Comparison of ENCODE assay signal across 9 mouse cellular contexts in the genomic region with DNA sequence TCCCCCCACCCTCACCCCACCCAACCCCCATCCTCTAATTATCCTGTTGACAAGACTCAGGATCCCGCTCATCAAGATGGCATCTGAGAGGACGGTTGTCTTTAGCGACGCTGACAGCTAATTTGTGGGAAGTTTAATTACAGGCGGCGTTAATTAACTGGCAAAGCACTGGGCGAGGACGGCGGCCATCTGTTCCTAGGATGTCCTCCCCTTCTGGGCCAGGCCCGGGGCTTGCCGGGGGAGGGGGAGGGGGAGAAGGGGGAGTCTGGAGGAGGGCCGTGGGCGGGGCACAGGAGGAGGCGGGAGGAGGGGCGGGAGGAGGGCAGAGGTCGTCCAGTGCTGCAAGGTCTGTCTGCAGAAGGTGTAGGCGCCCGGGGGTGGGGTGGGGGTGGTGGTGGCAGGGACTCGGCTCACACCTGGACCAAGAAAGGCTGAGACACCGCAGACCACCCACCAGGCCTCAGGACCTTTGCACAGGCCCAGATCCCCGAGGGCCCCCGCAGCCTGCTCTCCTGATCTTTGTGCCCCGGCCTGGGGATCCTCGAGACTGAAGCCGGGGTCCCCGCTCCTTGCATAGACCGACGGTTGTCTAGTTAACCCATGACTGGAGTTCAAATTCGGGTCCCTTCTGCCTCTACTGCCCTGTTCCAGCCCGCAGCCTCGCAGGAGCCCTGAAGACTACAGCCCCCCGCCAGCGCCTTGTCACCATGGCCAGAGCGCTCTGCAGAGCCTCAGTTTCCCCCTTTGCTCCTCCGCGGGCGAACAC. TPM values are rescaled to one million over a fixed set of nuclear protein-coding genes. Genes with fewer than 3 reads are reported as not detected.
DNase-seq lines count a peak whose midpoint lies in the region; ATAC-seq and TF ChIP-seq lines count a peak whose summit lies in the region.
"Had no signal": no experiment of that assay in that cellular context is flagged by ENCODE, and none has a peak within 500 bp of the region (broad histone marks: within the 10 kb centered on the region; RNA-seq: fewer than 3 reads in every experiment).

No protein-coding gene starts in this region.

- H3K27ac ChIP-seq in lung, postnatal 0 days (ENCODE audit: low read length), result no peak overlapping the region
- H3K27ac ChIP-seq in intestine, embryonic 14.5 days (ENCODE audit: low read depth), result no peak overlapping the region
- H3K27ac ChIP-seq in midbrain, embryonic 13.5 days, result peak overlapping the region; percentile 68
- H3K27ac ChIP-seq: left cerebral cortex, adult 2 months had no signal

- H3K27me3 ChIP-seq in lung, postnatal 0 days (replicated peaks; ENCODE audit: insufficient read depth, low read length), result peaks cover 35% of the 10 kb centered on the region
- H3K27me3 ChIP-seq in intestine, embryonic 14.5 days (replicated peaks; ENCODE audit: control insufficient read depth, insufficient read depth, low read length), result peaks cover 61% of the 10 kb centered on the region
- H3K27me3 ChIP-seq in midbrain, embryonic 13.5 days, result peaks cover 46% of the 10 kb centered on the region

- TF ChIP-seq CTCF in lung, postnatal 0 days (IDR thresholded peaks at IDR 0.05), result no peak

- H3K36me3 ChIP-seq in lung, postnatal 0 days (ENCODE audit: insufficient read depth, low read length), result no peaks in the 10 kb centered on the region
- no peaks in the 10 kb centered on the region for H3K36me3 ChIP-seq in intestine, embryonic 14.5 days (ENCODE audit: control insufficient read depth, insufficient read depth, low read length)
- no peaks in the 10 kb centered on the region for H3K36me3 ChIP-seq in midbrain, embryonic 13.5 days

- WGBS in lung, postnatal 0 days, result 12% methylated on average over 24 of the region's 37 CpGs
- 7% methylated on average over 37 of the region's 37 CpGs for WGBS in intestine, embryonic 14.5 days
- 4% methylated on average over 30 of the region's 37 CpGs for WGBS in midbrain, embryonic 13.5 days

- no peaks in the 10 kb centered on the region for H3K9me3 ChIP-seq in lung, postnatal 0 days (ENCODE audit: low read length)
- H3K9me3 ChIP-seq in intestine, embryonic 14.5 days (ENCODE audit: control insufficient read depth, low read length), result no peaks in the 10 kb centered on the region
- H3K9me3 ChIP-seq in midbrain, embryonic 13.5 days, result no peaks in the 10 kb centered on the region; the same call in 1 of the 2 replicates

- DNase-seq in lung, postnatal 0 days (ENCODE audit: low spot score), result peak; percentile 31
- no peak for DNase-seq in lung, postnatal 14 days
- DNase-seq in cerebellum, postnatal 36 days, result peak; percentile 71 to 78
- peak; percentile 63 for DNase-seq in intestine, embryonic 14.5 days (ENCODE audit: low spot score)
- DNase-seq in adrenal gland, adult 18-20 months (ENCODE audit: low spot score in 2 of 2), result no peak
- no peak for DNase-seq in testis, postnatal 14 days (ENCODE audit: low spot score)

- no peak overlapping the region for H3K4me2 ChIP-seq in lung, postnatal 0 days (replicated peaks; ENCODE audit: low read depth, low read length)
- no peak overlapping the region for H3K4me2 ChIP-seq in intestine, embryonic 14.5 days (ENCODE audit: low read length)
- peak overlapping the region; percentile 5; the same call in 1 of the 2 replicates for H3K4me2 ChIP-seq in midbrain, embryonic 13.5 days (replicated peaks)

- ATAC-seq in lung, postnatal 0 days, result peak; percentile 7; the same call in 1 of the 2 replicates
- ATAC-seq in intestine, embryonic 14.5 days (replicated peaks; ENCODE audit: low FRiP score, low TSS enrichment, low read depth), result no peak
- ATAC-seq in midbrain, embryonic 13.5 days, result peak; percentile 12; the same call in 1 of the 2 replicates
- ATAC-seq in megakaryocyte, adult 5-6 weeks (ENCODE audit: poor library complexity, severe bottlenecking), result no peak

- H3K9ac ChIP-seq in lung, postnatal 0 days (replicated peaks; ENCODE audit: low read depth), result no peak overlapping the region
- no peak overlapping the region for H3K9ac ChIP-seq in intestine, embryonic 14.5 days (ENCODE audit: low read length)
- no peak overlapping the region for H3K9ac ChIP-seq in midbrain, embryonic 13.5 days (replicated peaks)

- TF ChIP-seq EP300 in lung, postnatal 0 days (IDR thresholded peaks at IDR 0.05), result no peak

- no peak overlapping the region for H3K4me3 ChIP-seq in lung, postnatal 0 days (ENCODE audit: low read depth, low read length)
- H3K4me3 ChIP-seq in intestine, embryonic 14.5 days (ENCODE audit: low read depth, low read length), result no peak overlapping the region
- no peak overlapping the region; the same call in 1 of the 2 replicates for H3K4me3 ChIP-seq in midbrain, embryonic 13.5 days (replicated peaks)
- H3K4me3 ChIP-seq: left cerebral cortex, adult 2 months had no signal

- peaks cover 2% of the 10 kb centered on the region; the same call in 1 of the 2 replicates for H3K4me1 ChIP-seq in lung, postnatal 0 days (ENCODE audit: insufficient read depth, low read depth, low read length)
- 0 out of 2 replicates have a peak, but pooled peaks cover 4% of the 10 kb centered on the region for H3K4me1 ChIP-seq in intestine, embryonic 14.5 days (replicated peaks; ENCODE audit: control insufficient read depth, insufficient read depth, low read length)
- peaks cover 47% of the 10 kb centered on the region for H3K4me1 ChIP-seq in midbrain, embryonic 13.5 days (replicated peaks)

RNA-seq across cellular contexts. Expression of a gene that starts 2.3 kb away (rescaled TPM):
- not detected in 2 replicates for polyA plus RNA-seq in lung, postnatal 0 days (2015; fragmentation: Nextera tagmentation; extraction: Ambion mirVana)
- not detected in 2 replicates for polyA plus RNA-seq in intestine, embryonic 14.5 days (2014; fragmentation: Nextera tagmentation; extraction: Ambion mirVana)
- 0.17 TPM in 1 of 2 replicates, not detected in the other for polyA plus RNA-seq in midbrain, embryonic 13.5 days (2015; fragmentation: Nextera tagmentation; extraction: Ambion mirVana)
- total RNA-seq in megakaryocyte, adult 5-6 weeks (2015), result not detected in 2 replicates
- not detected in 2 replicates for total RNA-seq in megakaryocyte, adult 5-6 weeks (2017)
- not detected for total RNA-seq in adrenal gland, adult 18-20 months (2021)
- total RNA-seq: left cerebral cortex, adult 2 months had no signal

RNA-seq across cellular contexts. Expression of a gene that starts 33.6 kb away (rescaled TPM):
- 25.6 and 29.6 TPM in 2 replicates for polyA plus RNA-seq in lung, postnatal 0 days (2015; fragmentation: Nextera tagmentation; extraction: Ambion mirVana)
- polyA plus RNA-seq in intestine, embryonic 14.5 days (2014; fragmentation: Nextera tagmentation; extraction: Ambion mirVana), result 94.4 and 99.6 TPM in 2 replicates
- 278 and 317 TPM in 2 replicates for polyA plus RNA-seq in midbrain, embryonic 13.5 days (2015; fragmentation: Nextera tagmentation; extraction: Ambion mirVana)
- 18.1 and 18.6 TPM in 2 replicates for total RNA-seq in megakaryocyte, adult 5-6 weeks (2015)
- 17.3 and 52.6 TPM in 2 replicates for total RNA-seq in megakaryocyte, adult 5-6 weeks (2017)
- total RNA-seq in adrenal gland, adult 18-20 months (2021), result 100 to 1,000 TPM; 130 to 188 TPM

RNA-seq across cellular contexts. Expression of a gene that starts 44.3 kb away (rescaled TPM):
- 3.5 and 3.8 TPM in 2 replicates for polyA plus RNA-seq in lung, postnatal 0 days (2015; fragmentation: Nextera tagmentation; extraction: Ambion mirVana)
- polyA plus RNA-seq in intestine, embryonic 14.5 days (2014; fragmentation: Nextera tagmentation; extraction: Ambion mirVana), result 2.2 and 2.8 TPM in 2 replicates
- polyA plus RNA-seq in midbrain, embryonic 13.5 days (2015; fragmentation: Nextera tagmentation; extraction: Ambion mirVana), result 0.90 and 1.3 TPM in 2 replicates
- 0.71 and 1.2 TPM in 2 replicates for total RNA-seq in megakaryocyte, adult 5-6 weeks (2015)
- 0.44 and 0.49 TPM in 2 replicates for total RNA-seq in megakaryocyte, adult 5-6 weeks (2017)
- total RNA-seq in adrenal gland, adult 18-20 months (2021), result 1 to 10 TPM in 1 of 2 experiments, under 1 TPM in 1; 0.86 to 1.0 TPM

Comparison
In these comparisons a context has a peak if more than half of its experiments do, and no peak if none do; other contexts are left out.
1. DNase-seq: peak in lung, postnatal 0 days (single experiment), cerebellum, postnatal 36 days (2 of 2) and intestine, embryonic 14.5 days (single experiment); none in lung, postnatal 14 days (single experiment), adrenal gland, adult 18-20 months (0 of 2) and testis, postnatal 14 days (single experiment).
2. ATAC-seq: peak in lung, postnatal 0 days (single experiment) and midbrain, embryonic 13.5 days (single experiment); none in intestine, embryonic 14.5 days (single experiment) and megakaryocyte, adult 5-6 weeks (single experiment).